Mouse (Mus musculus) T-helper 1 cell (primary cell): ENCODE results near the gene Fam189b.

Source experiments
- in situ Hi-C: fragments of 300-600 bp; cut with MboI, MseI; formaldehyde crosslinking; loops from one replicate; pipeline ENCODE4 v1.15.1; 2025; ENCODE audit warnings: high pct_unique_total_duplicates

Gene Fam189b

DNA sequence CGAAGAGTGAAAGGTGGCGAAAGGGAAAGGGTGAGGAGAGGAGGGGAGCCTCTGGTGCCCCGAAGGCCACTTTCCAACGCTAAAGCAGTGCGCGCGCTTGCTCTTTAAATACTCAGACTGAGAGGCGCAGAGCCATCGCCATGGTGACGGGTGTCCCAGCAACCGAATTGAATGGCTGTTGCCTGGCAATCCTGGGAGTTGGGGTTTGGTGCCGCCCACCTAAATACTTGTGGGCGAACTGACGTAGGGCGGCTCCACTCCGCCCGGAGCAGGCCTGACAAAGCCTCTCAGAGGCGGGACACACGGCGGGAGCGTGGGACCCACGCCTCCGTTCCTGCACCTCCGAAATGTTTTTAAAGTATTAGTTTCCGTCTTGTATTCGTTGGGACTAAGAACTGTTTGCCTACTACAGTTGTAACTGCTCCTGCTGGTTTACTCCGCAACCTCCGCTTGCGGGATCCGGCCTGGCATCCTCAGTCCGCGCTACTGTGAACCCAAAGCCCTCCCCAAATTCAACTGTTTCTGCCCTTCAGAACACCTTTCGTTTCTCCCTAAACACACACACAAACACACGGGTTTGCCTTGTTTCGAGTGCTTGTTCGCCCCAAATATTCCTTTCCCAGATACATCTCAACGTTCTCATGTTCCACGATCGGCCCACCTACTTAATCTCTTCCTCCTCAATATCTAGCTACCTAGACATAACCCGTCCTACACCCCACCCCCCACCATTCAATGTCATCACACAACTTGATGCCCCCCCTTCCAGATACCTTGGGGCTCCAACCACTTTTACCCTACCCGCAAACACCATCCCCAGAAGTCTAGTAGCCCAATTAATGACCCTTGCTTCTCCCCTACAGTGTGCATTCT is 44.6 kb downstream of the Fam189b start:
- in situ Hi-C loops: no loop called here

DNA sequence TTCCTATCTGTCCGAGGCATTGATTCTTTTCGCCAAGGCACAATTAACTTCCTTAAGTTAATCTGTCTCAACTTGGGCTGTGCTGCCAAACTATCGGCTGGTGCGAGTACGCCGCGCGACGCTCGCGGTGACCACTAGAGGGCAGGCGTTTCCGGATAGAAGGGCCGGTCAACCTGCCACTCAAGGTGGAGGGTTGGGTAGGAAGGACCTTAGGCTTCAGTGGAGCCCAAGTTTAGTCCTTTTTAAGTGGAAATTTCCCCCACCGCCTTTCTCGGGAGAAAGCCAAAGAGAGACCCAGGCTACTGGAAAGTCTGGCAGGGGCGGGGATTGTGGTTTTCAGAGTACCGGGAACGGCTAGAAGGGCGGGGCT is 45.2 kb downstream of the Fam189b start:
- in situ Hi-C loops: no loop called here

DNA sequence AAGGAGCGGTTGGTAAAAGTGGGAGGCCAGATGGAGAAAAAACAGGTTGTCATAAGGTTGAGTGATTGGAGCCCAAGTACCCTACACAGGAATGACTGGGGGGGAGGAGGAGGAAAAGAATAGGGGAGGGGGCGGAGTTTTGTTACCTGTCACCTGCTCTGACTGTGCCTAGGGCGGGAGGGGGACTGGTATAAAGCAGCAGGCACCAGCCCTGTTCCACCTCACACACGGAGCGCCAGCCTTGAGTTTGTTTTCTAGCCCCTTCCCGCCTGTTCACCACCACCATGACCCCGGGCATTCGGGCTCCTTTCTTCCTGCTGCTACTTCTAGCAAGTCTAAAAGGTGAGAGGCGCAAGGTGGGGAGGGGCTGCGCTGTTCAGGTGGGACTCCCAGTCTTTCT is 45.9 kb downstream of the Fam189b start, which contains the start of gene Muc1:
Muc1 (plus strand) TSS at position 222 of the 400 bp plus-strand sequence.
- in situ Hi-C loops: no loop called here

DNA sequence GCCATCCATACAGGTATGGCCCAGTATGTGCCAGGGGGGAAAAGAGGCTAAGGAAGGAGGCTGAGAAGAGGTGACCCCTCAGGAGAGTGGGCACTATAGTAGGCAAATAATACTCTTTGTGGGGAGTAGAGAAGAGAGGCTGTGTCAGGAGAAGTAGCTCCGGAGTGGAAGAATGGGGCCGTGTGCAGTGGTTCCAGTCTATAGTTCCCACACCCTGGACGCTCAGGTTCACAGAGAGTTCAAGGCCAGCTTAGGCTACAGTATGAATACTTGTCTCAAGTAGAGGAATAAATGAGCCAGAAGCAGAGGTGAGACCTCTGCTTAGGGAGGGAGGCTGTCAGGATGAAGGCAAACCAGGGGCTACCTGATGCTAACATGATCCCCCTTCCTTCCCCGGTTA is 46.3 kb downstream of the Fam189b start:
- in situ Hi-C loops: no loop called here

DNA sequence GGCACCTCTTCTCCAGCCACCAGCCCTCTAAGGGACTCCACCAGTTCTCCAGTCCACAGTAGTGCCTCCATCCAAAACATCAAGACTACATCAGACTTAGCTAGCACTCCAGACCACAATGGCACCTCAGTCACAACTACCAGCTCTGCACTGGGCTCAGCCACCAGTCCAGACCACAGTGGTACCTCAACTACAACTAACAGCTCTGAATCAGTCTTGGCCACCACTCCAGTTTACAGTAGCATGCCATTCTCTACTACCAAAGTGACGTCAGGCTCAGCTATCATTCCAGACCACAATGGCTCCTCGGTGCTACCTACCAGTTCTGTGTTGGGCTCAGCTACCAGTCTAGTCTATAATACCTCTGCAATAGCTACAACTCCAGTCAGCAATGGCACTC is 47.6 kb downstream of the Fam189b start:
- in situ Hi-C loops: no loop called here

DNA sequence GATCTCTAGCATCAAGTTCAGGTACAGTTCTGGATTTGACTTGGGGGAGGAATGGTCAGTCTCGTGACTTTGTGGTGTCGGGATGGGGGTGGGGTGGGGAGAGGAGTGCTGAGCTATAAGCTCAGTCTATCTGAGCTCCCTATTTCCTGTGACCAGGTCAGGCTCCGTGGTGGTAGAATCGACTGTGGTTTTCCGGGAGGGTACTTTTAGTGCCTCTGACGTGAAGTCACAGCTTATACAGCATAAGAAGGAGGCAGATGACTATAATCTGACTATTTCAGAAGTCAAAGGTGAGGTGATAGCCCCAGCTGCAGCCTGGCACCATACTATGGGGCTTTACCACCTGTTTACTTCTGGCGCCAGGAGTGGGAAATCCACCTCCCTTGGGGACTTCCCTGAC is 48.4 kb downstream of the Fam189b start:
- in situ Hi-C loops: no loop called here

DNA sequence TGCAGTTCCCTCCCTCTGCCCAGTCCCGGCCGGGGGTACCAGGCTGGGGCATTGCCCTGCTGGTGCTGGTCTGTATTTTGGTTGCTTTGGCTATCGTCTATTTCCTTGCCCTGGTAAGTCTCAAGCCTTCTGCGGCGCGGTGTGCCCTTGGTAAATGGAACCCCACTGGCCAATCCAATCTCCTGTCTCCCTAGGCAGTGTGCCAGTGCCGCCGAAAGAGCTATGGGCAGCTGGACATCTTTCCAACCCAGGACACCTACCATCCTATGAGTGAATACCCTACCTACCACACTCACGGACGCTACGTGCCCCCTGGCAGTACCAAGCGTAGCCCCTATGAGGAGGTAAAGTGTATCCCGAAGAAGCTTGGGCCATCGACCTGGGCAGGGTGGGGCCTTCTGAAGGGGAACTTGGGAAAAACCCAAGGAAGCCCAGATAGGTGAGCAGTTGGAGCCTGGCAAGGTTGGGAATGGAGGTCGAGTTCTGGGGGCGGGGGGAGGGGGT is 48.9 kb downstream of the Fam189b start:
- in situ Hi-C loops: no loop called here

DNA sequence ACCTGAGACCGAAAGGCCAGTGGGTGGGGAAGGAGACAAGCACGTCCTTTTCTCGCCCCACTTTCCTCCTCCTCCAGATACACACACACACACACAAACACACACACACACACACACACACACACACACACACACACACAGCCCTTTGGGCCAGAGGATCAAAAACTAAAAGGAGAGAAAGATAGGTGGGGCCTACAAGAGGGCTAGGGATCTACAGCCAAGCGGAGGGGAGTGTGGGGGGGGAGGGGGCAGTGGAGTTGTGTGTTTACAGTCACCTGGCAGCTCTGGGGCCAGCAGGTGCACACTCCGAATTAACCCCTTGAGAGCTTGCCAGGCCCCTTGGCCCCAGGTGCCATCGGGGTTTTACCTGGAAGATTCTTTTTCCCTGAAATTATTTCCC is 49.7 kb downstream of the Fam189b start:
- in situ Hi-C loops: no loop called here

DNA sequence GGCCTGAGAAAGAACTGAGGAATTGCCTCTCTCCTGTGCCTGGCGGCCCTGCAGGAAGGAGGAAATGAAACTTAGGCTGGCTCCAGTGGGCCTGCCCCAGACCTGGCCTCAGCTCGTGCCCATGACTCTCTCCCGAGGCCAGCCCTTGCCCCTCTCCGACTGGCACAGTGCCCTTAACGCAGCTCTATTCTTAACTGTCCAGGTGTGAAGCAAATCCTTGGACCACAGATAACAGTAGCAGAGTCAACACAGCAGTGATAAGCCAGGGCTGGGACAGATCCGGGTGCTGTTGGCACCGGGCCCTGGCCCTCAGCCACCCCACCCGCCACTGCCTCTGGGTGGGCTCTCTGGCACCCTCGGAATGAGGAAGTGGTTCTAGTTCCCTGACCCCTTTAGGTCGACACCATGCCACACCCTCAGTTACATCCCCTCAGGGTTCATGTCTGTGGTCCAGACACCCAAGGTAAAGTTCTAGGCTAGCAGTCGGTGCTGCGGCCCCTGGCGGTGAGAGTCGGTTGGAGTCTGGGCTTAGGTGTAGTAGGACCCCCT is 50.7 kb downstream of the Fam189b start:
- in situ Hi-C loops: no loop called here

DNA sequence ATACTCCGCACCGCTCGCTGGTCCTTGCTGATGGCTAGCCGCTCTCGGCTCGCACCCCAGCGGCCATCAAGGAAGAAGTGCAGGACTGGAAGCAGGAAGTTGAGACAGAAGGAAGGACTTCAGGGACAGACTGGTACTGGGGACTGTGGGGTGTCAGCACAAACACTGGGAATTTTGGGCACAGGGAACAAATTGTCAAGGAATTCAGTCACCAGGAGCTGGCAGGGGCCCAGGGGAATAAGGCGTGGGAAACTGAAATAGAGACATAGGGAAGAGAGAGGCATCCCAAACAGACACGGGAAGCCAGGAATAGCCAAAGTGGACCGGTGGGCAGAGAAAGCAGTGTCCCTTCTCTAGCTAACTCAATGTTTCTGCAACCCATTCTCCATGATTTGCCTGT is 53.6 kb downstream of the Fam189b start:
- in situ Hi-C loops: no loop called here

DNA sequence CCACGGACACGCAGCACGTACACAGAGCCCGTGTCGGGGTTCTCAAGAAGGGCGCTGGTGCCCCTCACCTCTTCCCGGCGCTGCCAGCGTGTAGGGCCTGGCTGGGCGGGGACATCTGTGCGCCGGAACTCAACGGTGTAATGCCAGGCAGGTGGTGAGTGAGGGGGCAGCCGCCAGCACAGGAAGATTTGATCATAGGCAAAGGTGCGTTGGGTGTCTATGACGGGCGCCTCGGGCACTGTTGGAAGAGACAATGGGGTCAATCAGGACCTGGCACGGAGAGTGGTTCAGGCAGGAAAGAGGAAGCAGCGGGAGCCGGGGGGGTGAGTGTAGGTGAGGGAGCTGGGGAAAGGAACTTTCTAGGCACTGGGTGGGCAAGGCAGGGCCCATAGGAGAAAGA is 54.7 kb downstream of the Fam189b start:
- in situ Hi-C loops: no loop called here

DNA sequence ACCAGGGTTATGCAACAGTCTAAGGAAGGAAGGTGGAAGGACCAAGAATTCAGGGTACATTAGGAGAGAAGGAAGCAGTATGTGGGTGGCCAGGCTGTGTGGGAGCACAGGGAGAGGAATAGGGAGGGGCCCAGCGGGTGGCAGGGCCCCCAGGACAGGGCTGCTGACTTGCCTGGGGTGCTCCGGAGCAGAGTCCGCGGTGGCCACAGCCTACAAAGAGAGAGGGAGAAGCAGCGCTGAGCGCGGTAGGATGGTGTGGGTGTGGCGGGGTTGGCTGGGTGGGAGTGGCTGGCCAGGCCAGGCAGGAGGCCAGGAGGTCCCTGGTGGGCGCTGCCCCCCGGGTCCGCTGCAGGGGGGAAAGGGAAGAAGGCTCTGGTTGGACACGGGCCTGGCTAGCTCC is 55.6 kb downstream of the Fam189b start:
- in situ Hi-C loops: no loop called here
